Mouse (Mus musculus): ENCODE data around the gene Eef1akmt3. TPM values are rescaled to one million over a fixed set of nuclear protein-coding genes. Genes with fewer than 3 reads are reported as not detected.
A peak's percentile ranks its signal among the peaks of the same experiment; 100 is the strongest.

Eef1akmt3 gene
- polyA plus RNA-seq, 1 experiment from 2014 or later, result 0.52 TPM

DNA sequence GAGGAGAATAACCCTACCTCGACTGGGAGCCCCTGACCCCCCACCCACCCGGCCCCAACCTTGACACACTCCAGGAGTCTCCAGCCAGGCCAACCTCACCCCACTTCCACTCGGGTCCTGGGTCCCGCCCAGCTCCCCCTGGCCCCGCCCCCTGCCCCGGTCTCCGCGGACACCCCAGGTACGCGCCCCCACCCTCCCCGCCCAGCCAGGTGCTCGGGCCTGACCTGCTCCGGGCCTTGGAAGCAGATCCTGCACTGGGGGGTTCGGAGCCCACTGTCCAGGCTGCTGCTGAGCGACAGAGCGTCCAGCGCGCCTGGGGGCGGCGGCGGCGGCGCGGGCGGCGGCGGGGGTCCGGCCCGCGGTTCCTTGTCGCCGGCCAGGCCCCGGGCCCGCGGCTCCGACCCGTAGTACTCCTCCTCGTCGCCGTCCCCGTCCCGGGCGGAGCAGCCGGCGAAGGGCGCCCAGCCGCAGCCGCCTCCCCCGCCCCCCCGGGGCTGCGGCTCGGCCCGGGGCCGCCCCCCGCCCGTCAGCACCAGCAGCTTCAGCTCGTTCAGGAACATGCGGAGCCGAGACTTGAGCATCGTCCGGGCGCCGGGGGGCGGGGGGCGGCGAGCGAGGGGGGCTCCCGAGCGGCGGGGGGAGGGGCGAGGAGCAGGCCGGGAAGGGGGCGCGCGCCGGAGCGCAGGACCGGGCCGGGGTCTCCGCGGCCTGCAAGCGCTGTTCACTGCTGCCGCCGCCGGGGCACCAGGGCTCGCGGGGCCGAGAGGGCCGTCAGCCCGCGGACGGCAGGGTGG, 18.1 kb upstream of the Eef1akmt3 start:
- Histone ChIP-seq H3K36me3 (peaks cover 16% of the 10 kb centered on the region), H3K9me3 (no peaks in the 10 kb centered on the region), H3K27me3 (peaks cover 31% of the 10 kb centered on the region), H3K27ac (peak overlapping the region; percentile 27), H3K4me2 (peak overlapping the region; percentile 98), H3K4me1 (peaks cover 23% of the 10 kb centered on the region; the same call in 1 of the 2 replicates), H3K9ac (peak overlapping the region; percentile 68), H3K4me3 (peak overlapping the region; percentile 72)
- WGBS, result under 1% methylated on average over 59 of the region's 92 CpGs
- no peak for ATAC-seq (ENCODE audit: borderline replicate concordance, extremely low read depth, low FRiP score, low TSS enrichment)

DNA sequence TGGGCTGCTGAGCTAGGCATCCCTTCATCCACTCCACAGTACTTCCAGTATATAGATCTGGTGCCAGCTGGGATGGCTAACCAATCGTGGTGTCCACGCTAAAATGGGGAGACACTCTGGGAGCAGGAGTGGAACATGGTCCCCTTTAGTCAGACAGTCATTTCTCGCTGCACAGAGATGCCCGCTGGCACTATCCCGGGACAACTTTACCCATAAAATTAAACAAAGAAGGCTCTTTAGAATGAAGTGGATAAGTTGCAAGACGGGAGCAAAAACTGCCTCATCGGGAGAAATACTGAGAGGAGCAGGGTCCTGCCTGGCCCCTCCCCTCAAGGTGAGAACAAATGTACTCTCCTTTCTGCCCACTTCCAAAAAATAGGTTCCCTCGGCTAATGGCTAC, 17.4 kb upstream of the Eef1akmt3 start:
- 11% methylated on average over 8 of the region's 8 CpGs for WGBS
- H3K27ac ChIP-seq, result no peak overlapping the region
- peak overlapping the region; percentile 68; the same call in 1 of the 2 replicates for H3K9ac ChIP-seq
- H3K9me3 ChIP-seq, result no peaks in the 10 kb centered on the region
- H3K4me2 ChIP-seq, result peak overlapping the region; percentile 98
- peaks cover 31% of the 10 kb centered on the region for H3K27me3 ChIP-seq
- peaks cover 23% of the 10 kb centered on the region; the same call in 1 of the 2 replicates for H3K4me1 ChIP-seq
- ATAC-seq (ENCODE audit: borderline replicate concordance, extremely low read depth, low FRiP score, low TSS enrichment), result no peak
- H3K4me3 ChIP-seq, result peak overlapping the region; percentile 72
- H3K36me3 ChIP-seq, result peaks cover 16% of the 10 kb centered on the region

DNA sequence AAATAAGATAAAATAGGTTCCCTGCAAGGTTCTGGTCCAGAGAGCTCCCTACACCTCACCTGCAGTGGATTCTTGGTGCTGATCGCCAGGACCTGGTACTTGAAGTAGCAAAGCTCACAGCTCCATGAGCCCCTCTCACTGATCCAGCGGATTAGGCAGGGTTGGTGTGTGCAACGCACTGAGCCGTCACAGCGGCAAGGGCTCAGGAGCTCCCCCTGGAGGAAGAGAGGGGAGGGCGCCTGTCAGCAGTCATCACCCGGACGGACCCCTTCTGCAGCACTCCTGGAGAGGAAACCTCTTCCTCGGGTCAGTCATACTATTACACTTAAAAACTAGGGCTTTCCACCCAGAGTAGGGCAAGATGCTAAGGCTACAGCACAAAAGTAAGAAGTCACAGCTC, 16.8 kb upstream of the Eef1akmt3 start:
- no peak overlapping the region for H3K9ac ChIP-seq
- peaks cover 31% of the 10 kb centered on the region for H3K27me3 ChIP-seq
- peaks cover 23% of the 10 kb centered on the region; the same call in 1 of the 2 replicates for H3K4me1 ChIP-seq
- peaks cover 16% of the 10 kb centered on the region for H3K36me3 ChIP-seq
- no peak for ATAC-seq (ENCODE audit: borderline replicate concordance, extremely low read depth, low FRiP score, low TSS enrichment)
- H3K4me2 ChIP-seq, result peak overlapping the region; percentile 98
- no peak overlapping the region for H3K27ac ChIP-seq
- 1% methylated on average over 9 of the region's 9 CpGs for WGBS
- H3K4me3 ChIP-seq, result peak overlapping the region; percentile 72
- no peaks in the 10 kb centered on the region for H3K9me3 ChIP-seq

DNA sequence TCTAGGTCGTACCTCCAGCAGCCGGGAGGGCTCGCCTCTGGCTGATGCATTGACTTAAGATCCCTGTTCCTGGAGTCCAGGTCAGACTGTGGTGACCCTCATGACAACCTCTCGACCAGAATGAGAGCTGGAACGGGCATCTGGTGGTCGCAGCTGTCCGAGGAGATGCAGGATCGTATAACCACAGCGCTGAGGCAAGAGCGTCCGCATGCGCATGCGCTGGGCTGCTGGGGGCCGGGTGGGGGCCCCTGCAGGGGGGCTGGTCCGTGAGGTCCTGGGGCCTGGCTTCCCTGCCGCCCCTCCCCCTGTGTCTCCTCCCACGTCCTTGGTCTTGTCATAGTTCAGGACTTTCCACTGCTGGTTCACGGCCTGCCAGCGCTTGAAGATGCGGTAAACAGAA, 15.2 kb upstream of the Eef1akmt3 start:
- no peak overlapping the region for H3K27ac ChIP-seq
- WGBS, result 83% methylated on average over 20 of the region's 20 CpGs
- no peak overlapping the region for H3K4me2 ChIP-seq
- peaks cover 20% of the 10 kb centered on the region; the same call in 1 of the 2 replicates for H3K4me1 ChIP-seq
- peaks cover 35% of the 10 kb centered on the region for H3K27me3 ChIP-seq
- H3K9ac ChIP-seq, result no peak overlapping the region
- no peak overlapping the region for H3K4me3 ChIP-seq
- H3K36me3 ChIP-seq, result peaks cover 16% of the 10 kb centered on the region
- ATAC-seq (ENCODE audit: borderline replicate concordance, extremely low read depth, low FRiP score, low TSS enrichment), result no peak
- H3K9me3 ChIP-seq, result no peaks in the 10 kb centered on the region

DNA sequence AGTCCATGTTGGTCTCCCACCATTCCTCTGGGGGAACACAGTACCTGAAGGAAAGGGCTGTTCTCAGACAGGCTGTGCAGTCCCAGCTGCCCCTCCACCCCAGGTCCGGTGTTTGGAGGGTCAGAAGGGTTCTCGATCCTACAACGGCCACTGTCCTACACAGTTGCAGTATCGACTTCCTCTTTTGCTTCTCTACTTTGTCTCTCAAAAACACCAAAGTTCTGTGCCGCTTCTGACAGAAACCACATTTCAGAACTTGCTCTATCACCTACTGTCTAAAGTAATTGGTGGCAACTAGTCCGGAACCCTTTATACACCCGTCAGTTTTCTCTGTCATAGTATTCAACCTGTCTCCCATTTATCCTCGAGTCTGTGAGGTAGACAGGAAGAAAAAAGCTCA, 14.1 kb upstream of the Eef1akmt3 start:
- no peak overlapping the region for H3K27ac ChIP-seq
- ATAC-seq (ENCODE audit: borderline replicate concordance, extremely low read depth, low FRiP score, low TSS enrichment), result no peak
- WGBS, result 85% methylated on average over 8 of the region's 8 CpGs
- H3K4me1 ChIP-seq, result peaks cover 16% of the 10 kb centered on the region; the same call in 1 of the 2 replicates
- peaks cover 35% of the 10 kb centered on the region for H3K27me3 ChIP-seq
- H3K4me3 ChIP-seq, result no peak overlapping the region
- no peaks in the 10 kb centered on the region for H3K9me3 ChIP-seq
- H3K4me2 ChIP-seq, result no peak overlapping the region
- peaks cover 16% of the 10 kb centered on the region for H3K36me3 ChIP-seq
- H3K9ac ChIP-seq, result no peak overlapping the region

DNA sequence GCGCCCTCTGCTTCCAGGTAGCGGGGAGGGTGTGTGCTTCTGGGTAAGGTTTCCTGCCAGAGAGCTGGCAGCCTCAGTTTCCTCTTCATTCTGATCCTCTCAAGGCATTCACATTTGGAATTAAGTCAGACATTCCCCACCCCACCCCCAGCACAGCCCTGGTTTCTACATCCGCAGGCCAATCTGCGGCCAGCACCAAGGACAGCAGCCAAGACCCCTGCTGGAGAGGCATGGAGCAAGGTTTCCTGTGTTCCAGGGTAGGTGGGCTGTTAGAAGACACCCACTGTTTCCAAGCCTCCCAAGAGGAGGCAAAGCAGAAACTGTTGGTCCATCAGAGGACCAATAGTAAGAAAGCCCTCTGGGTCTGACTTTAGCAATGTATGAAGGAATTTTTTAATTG, 13.3 kb upstream of the Eef1akmt3 start:
- Histone ChIP-seq H3K4me1 (peaks cover 17% of the 10 kb centered on the region), H3K4me2 (no peak overlapping the region), H3K27ac (no peak overlapping the region), H3K9ac (no peak overlapping the region), H3K27me3 (peaks cover 35% of the 10 kb centered on the region), H3K9me3 (no peaks in the 10 kb centered on the region), H3K36me3 (peaks cover 16% of the 10 kb centered on the region), H3K4me3 (no peak overlapping the region)
- WGBS, result 63% methylated on average over 4 of the region's 4 CpGs
- no peak for ATAC-seq (ENCODE audit: borderline replicate concordance, extremely low read depth, low FRiP score, low TSS enrichment)

DNA sequence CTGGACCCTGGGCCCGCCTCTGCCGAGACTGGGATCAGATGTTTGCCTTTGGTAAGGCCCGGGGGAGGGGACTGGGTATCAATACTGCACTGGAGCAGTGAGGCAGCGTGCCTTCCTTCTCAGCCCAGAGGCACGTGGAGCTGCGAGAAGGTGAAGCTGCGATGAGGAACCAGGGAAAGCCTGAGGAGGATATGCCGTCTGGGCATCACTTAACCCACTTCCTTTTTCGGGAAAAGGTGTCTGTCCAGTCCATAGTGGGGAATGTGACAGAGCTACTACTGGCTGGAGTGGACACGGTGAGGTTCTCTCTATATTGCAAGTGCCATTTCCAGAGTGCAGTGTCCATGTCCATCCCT, 8.8 kb upstream of the Eef1akmt3 start:
- no peak overlapping the region for H3K9ac ChIP-seq
- no peak overlapping the region for H3K4me3 ChIP-seq
- H3K4me2 ChIP-seq, result no peak overlapping the region
- 0 out of 2 replicates have a peak, but pooled peaks have one; percentile 4 for ATAC-seq (ENCODE audit: borderline replicate concordance, extremely low read depth, low FRiP score, low TSS enrichment)
- H3K4me1 ChIP-seq, result peaks cover 17% of the 10 kb centered on the region
- no peak overlapping the region for H3K27ac ChIP-seq
- 15% methylated on average over 10 of the region's 10 CpGs for WGBS
- H3K27me3 ChIP-seq, result peaks cover 54% of the 10 kb centered on the region
- no peaks in the 10 kb centered on the region for H3K9me3 ChIP-seq
- peaks cover 2% of the 10 kb centered on the region; the same call in 1 of the 2 replicates for H3K36me3 ChIP-seq

DNA sequence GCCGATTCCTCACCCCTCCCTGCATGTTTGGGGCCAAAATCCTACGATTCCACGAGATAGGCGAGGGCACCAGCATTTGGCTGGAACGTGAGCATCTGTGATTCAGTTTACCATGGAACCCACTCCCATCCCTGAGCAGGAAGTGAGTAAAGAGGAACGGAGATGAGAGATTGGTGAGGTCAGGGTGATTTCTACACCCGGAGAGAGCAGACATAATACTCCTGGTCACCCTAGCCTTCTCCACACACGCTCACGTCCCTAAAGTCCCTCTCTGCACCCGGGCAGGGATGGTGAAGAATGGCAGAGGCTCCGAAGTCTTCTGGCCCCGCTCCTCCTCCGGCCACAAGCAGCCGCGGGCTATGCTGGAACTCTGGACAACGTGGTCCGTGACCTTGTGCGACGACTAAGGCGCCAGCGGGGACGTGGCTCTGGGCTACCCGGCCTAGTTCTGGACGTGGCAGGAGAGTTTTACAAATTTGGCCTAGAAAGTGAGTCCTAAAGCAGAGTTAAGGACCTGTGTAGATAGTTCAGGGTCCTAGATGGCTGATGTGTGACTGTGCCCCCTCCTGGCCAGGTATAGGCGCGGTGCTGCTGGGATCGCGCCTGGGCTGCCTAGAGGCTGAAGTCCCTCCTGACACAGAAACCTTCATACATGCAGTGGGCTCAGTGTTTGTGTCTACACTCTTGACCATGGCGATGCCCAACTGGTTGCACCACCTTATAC, 8.2 kb upstream of the Eef1akmt3 start:
- Histone ChIP-seq H3K4me1 (peaks cover 17% of the 10 kb centered on the region), H3K9ac (no peak overlapping the region), H3K36me3 (peaks cover 7% of the 10 kb centered on the region; the same call in 1 of the 2 replicates), H3K27me3 (peaks cover 54% of the 10 kb centered on the region), H3K9me3 (no peaks in the 10 kb centered on the region), H3K4me2 (peak overlapping the region; percentile 44), H3K27ac (no peak overlapping the region), H3K4me3 (peak overlapping the region; percentile 20)
- WGBS, result 2% methylated on average over 29 of the region's 29 CpGs
- ATAC-seq (ENCODE audit: borderline replicate concordance, extremely low read depth, low FRiP score, low TSS enrichment), result 0 out of 2 replicates have a peak, but pooled peaks have one; percentile 37

DNA sequence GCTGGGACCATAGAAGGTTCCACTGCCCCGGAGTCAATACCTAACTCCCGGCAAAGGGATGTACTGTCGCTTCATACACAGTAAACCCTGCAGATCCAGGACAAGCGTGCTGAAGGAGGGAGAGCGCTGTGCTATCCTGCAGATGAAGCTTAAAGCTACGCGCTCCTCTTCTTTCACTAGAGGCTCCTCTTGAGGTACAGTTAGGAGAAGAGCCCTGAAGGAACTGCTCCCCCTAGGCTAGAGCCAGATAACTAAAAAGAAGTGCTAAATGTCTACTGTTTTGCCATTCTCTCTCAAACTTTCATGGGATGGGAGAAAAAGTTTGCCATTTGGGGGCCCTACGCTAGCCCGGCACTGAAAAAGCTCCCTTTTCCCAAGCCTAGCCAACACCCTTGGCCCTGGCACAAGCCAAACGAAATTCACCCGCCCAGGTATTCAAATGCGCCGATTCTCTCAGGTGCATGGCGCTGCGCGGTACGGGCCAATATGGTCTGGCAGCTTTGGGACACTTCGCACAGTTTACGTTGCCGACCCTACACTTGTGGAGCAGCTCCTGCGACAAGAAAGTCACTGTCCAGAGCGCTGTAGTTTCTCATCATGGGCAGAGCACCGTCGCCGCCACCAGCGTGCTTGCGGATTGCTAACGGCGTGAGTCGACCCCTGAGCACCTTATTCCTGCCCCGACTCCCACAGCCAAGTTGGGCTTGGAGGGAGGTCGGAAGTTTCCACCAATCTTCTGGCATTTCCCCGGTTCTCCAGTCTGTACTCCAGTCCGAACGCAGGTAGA, 7.5 kb upstream of the Eef1akmt3 start:
- peak overlapping the region; percentile 20; the same call in 1 of the 2 replicates for H3K4me3 ChIP-seq
- H3K4me1 ChIP-seq, result peaks cover 17% of the 10 kb centered on the region
- no peaks in the 10 kb centered on the region for H3K9me3 ChIP-seq
- peaks cover 7% of the 10 kb centered on the region; the same call in 1 of the 2 replicates for H3K36me3 ChIP-seq
- 4% methylated on average over 35 of the region's 35 CpGs for WGBS
- peaks cover 54% of the 10 kb centered on the region for H3K27me3 ChIP-seq
- ATAC-seq (ENCODE audit: borderline replicate concordance, extremely low read depth, low FRiP score, low TSS enrichment), result no peak
- H3K27ac ChIP-seq, result no peak overlapping the region
- H3K9ac ChIP-seq, result no peak overlapping the region
- peak overlapping the region; percentile 44 for H3K4me2 ChIP-seq

DNA sequence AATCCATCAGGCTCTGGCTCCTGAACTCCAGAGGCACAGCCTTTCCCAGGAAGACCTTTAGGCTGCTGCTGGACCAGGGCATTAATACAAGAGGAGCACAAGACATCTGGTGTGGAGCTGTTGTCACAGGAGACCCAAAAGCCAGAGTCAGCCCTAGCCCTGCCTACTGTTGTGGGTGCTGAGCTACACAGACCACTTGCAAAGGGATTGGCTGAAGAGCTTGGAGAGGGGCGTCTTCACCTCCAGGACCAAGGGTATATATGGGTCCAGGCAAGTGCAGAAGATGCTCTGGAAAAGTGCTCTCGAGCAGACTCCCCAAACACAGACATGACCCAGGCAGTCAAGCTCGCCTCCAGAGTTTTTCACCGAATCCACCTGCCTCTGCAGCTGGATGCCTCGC, 6.6 kb upstream of the Eef1akmt3 start, which contains the start of gene Cyp27b1:
Gene Cyp27b1, plus strand, starts transcription at position 297 of the 400 bp plus-strand sequence.
- H3K9me3 ChIP-seq, result no peaks in the 10 kb centered on the region
- ATAC-seq (ENCODE audit: borderline replicate concordance, extremely low read depth, low FRiP score, low TSS enrichment), result no peak
- 41% methylated on average over 5 of the region's 5 CpGs for WGBS
- H3K27ac ChIP-seq, result no peak within 1 kb of the TSS
- H3K27me3 ChIP-seq, result peaks cover 54% of the 10 kb centered on the region
- peak within 1 kb of the TSS; percentile 20; the same call in 1 of the 2 replicates for H3K4me3 ChIP-seq
- H3K4me1 ChIP-seq, result peaks cover 19% of the 10 kb centered on the region
- no peak within 1 kb of the TSS for H3K9ac ChIP-seq
- H3K36me3 ChIP-seq, result peaks cover 7% of the 10 kb centered on the region; the same call in 1 of the 2 replicates
- peak within 1 kb of the TSS; percentile 44 for H3K4me2 ChIP-seq

DNA sequence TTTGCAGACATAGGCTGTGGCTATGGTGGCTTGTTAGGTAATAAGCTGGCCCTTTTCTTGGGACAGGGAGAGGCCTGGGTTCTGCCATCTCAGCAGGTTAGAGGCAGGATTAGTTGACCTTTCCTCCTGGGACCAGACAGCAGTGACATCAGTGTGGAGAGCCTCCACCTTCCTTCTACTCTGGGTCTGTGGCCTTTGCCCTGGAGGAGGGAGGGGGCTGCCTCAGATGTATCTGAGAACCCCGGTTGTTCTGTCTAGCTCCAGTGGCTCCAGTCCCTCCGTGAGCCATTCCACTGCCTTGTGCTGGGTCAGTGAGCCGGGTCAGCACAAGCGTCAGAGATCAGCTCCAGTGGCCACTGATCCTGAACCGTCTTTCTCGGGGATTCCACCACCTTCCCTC, 1.9 kb upstream of the Eef1akmt3 start:
- 84% methylated on average over 6 of the region's 6 CpGs for WGBS
- H3K4me3 ChIP-seq, result peak overlapping the region; percentile 82; the same call in 1 of the 2 replicates
- H3K4me1 ChIP-seq, result peaks cover 13% of the 10 kb centered on the region
- peaks cover 11% of the 10 kb centered on the region for H3K27me3 ChIP-seq
- H3K9ac ChIP-seq, result no peak overlapping the region
- peak overlapping the region; percentile 97; the same call in 1 of the 2 replicates for H3K4me2 ChIP-seq
- H3K36me3 ChIP-seq, result peaks cover 7% of the 10 kb centered on the region; the same call in 1 of the 2 replicates
- ATAC-seq (ENCODE audit: borderline replicate concordance, extremely low read depth, low FRiP score, low TSS enrichment), result no peak
- H3K9me3 ChIP-seq, result no peaks in the 10 kb centered on the region
- no peak overlapping the region for H3K27ac ChIP-seq

All from lung, embryonic 15.5 days (tissue).